Mouse (Mus musculus) limb, embryonic 14.5 days (tissue): ENCODE data around the gene Fzd1. TPM values are rescaled to one million over a fixed set of nuclear protein-coding genes. Genes with fewer than 3 reads are reported as not detected.

Source experiments
- ATAC-seq: fragments of 200-750 bp; cut with Nextera tagmentation; 2 replicates; pipeline ENCODE4 v1.8.0; 2017; ENCODE audit warnings: low read depth, moderate number of reproducible peaks, moderate TSS enrichment; ENCODE audit not compliant: low FRiP score
- DNase-seq: peaks from one replicate; pipeline ENCODE4 v3.0.0-alpha.2; 2015; ENCODE audit warnings: low spot score
- H3K27ac ChIP-seq: fragments of 300-500 bp; sonication (generic); replicated peaks from 2 replicates; pipeline ENCODE4 v1.5.1; 2014; ENCODE audit warnings: low read depth, mild to moderate bottlenecking, low read length, moderate library complexity, mixed read lengths
- H3K27me3 ChIP-seq: fragments of 300-500 bp; sonication (generic); 2 replicates; pipeline ENCODE4 v1.6.1; 2014; ENCODE audit warnings: low read length, mixed read lengths; ENCODE audit not compliant: control insufficient read depth, insufficient read depth
- H3K36me3 ChIP-seq: fragments of 300-500 bp; sonication (generic); 2 replicates; pipeline ENCODE4 v1.6.1; 2014; ENCODE audit warnings: mild to moderate bottlenecking, low read length, moderate library complexity, mixed read lengths; ENCODE audit not compliant: control insufficient read depth, insufficient read depth
- H3K4me1 ChIP-seq: fragments of 300-500 bp; sonication (generic); 2 replicates; pipeline ENCODE4 v1.6.1; 2014; ENCODE audit warnings: antibody characterized with exemption, low read length, mixed read lengths; ENCODE audit not compliant: control insufficient read depth, insufficient read depth
- H3K4me2 ChIP-seq: fragments of 300-500 bp; sonication (generic); replicated peaks from 2 replicates; pipeline ENCODE4 v1.6.1; 2014; ENCODE audit warnings: low read depth, mild to moderate bottlenecking, low read length, moderate library complexity; ENCODE audit not compliant: severe bottlenecking
- H3K4me3 ChIP-seq: fragments of 300-500 bp; sonication (generic); replicated peaks from 2 replicates; pipeline ENCODE4 v1.5.1; 2014; ENCODE audit warnings: low read length
- H3K9ac ChIP-seq: fragments of 300-500 bp; sonication (generic); 2 replicates; pipeline ENCODE4 v1.6.1; 2014; ENCODE audit warnings: mild to moderate bottlenecking, low read depth, low read length, moderate library complexity; ENCODE audit not compliant: severe bottlenecking
- H3K9me3 ChIP-seq: fragments of 300-500 bp; sonication (generic); 2 replicates; pipeline ENCODE4 v1.6.1; 2016; ENCODE audit warnings: low read length; ENCODE audit not compliant: control insufficient read depth
- POLR2A ChIP-seq: fragments of 200-500 bp; IDR thresholded peaks from 2 replicates; pipeline ENCODE4 v1.8.0; 2012; ENCODE audit warnings: inconsistent platforms, mild to moderate bottlenecking, moderate library complexity, borderline replicate concordance; ENCODE audit not compliant: insufficient read depth, insufficient read length; ENCODE audit errors: extremely low read depth
- WGBS: fragments of 180-500 bp; shearing (Covaris S2); extraction: QIAGEN DNeasy Blood & Tissue Kit; methylation state at CpG from one replicate; pipeline ENCODE4 v1.1.7; 2014; 5-methylcytosine and 5-hydroxymethylcytosine counted together
- polyA plus RNA-seq, 2 experiments: library from polyadenylated mRNA; depleted of rRNA in 1 of 2; stranded (reverse) in 1 of 2; unstranded in 1 of 2; fragments of >200 nt; fragmentation: Nextera tagmentation in 1 of 2; extraction: Ambion mirVana in 1 of 2; gene quantifications; 2 replicates each; pipeline versions ENCODE4 v1.2.1 to v1.2.3; 2012 to 2014

Fzd1 gene
- polyA plus RNA-seq, 2 experiments, result 24.5 to 39.5 TPM

DNA sequence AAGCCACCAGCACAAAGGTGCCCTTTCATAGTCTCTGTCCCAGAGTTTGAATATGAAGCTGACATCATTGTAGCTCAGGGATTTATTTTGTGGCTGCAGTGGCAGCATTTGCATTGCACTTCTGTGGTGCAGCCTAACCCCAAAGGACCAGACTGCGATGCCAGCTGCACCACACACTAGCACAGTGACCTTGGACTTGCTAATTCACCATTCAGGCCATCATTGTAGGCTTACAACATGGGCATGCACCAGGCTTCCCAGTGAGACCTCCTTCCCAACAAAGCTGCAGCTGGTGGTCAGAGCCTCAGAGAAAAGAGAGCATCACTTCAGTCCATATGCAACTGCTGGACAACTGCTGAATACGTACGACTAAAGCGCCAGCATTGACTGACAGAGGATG is 32.4 kb upstream of the Fzd1 start:
- 91% methylated on average over 4 of the region's 4 CpGs for WGBS
- DNase-seq (no peak), ATAC-seq (no peak)
- no peaks in the 10 kb centered on the region for H3K9me3 ChIP-seq
- no peak overlapping the region for H3K9ac ChIP-seq
- no peaks in the 10 kb centered on the region for H3K4me1 ChIP-seq
- H3K4me2 ChIP-seq, result no peak overlapping the region
- no peak overlapping the region for H3K4me3 ChIP-seq
- H3K27ac ChIP-seq, result no peak overlapping the region
- TF ChIP-seq POLR2A, result no peak
- no peaks in the 10 kb centered on the region for H3K27me3 ChIP-seq
- H3K36me3 ChIP-seq, result no peaks in the 10 kb centered on the region

- Histone ChIP-seq H3K9ac (no peak overlapping the region), H3K9me3 (no peaks in the 10 kb centered on the region), H3K36me3 (no peaks in the 10 kb centered on the region), H3K4me2 (no peak overlapping the region), H3K27me3 (no peaks in the 10 kb centered on the region), H3K4me3 (no peak overlapping the region), H3K4me1 (no peaks in the 10 kb centered on the region), H3K27ac (no peak overlapping the region)
- TF ChIP-seq POLR2A, result no peak
- 63% methylated on average over 3 of the region's 3 CpGs for WGBS
- ATAC-seq (no peak), DNase-seq (no peak)
Measured at GRCm38 (mm10) chr5:4788484-4788883, 30.6 kb upstream of the Fzd1 start.

GRCm38 (mm10) chr5:4786816-4787215 is 29.0 kb upstream of the Fzd1 start:
- WGBS, result 76% methylated on average over 3 of the region's 3 CpGs
- Histone ChIP-seq H3K9ac (no peak overlapping the region), H3K4me3 (no peak overlapping the region), H3K27ac (no peak overlapping the region), H3K27me3 (no peaks in the 10 kb centered on the region), H3K36me3 (no peaks in the 10 kb centered on the region), H3K9me3 (no peaks in the 10 kb centered on the region), H3K4me1 (no peaks in the 10 kb centered on the region), H3K4me2 (no peak overlapping the region)
- DNase-seq, result no peak
- no peak for TF ChIP-seq POLR2A
- ATAC-seq, result no peak

DNA sequence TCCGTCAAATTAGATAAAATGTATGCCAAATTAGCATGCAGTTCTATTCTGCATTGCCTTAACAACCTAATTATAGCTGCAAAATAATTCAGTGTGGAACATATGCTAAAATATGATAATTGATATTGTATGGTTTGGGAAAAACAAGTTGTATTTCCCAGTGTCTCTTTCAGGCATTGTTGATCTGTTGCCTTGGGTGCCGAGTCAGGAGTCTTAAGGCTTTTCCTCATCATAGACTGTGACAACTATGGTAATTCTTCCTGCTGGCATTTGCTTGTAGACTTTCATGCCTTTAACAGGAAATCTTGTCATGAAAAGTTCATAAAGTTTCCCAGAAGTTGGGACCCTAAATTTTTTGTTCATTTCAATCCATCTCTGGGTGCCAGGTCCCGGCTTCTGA is 20.4 kb upstream of the Fzd1 start:
- WGBS, result 92% methylated on average over 3 of the region's 3 CpGs
- no peak for TF ChIP-seq POLR2A
- Histone ChIP-seq H3K4me1 (no peaks in the 10 kb centered on the region), H3K27ac (no peak overlapping the region), H3K27me3 (no peaks in the 10 kb centered on the region), H3K9ac (no peak overlapping the region), H3K9me3 (no peaks in the 10 kb centered on the region), H3K4me2 (no peak overlapping the region), H3K36me3 (no peaks in the 10 kb centered on the region), H3K4me3 (no peak overlapping the region)
- DNase-seq (no peak), ATAC-seq (no peak)

- Histone ChIP-seq H3K4me3 (no peak overlapping the region), H3K36me3 (no peaks in the 10 kb centered on the region), H3K9me3 (no peaks in the 10 kb centered on the region), H3K9ac (no peak overlapping the region), H3K27ac (no peak overlapping the region), H3K27me3 (no peaks in the 10 kb centered on the region), H3K4me2 (no peak overlapping the region), H3K4me1 (no peaks in the 10 kb centered on the region)
- no peak for ATAC-seq
- no peak for DNase-seq
- TF ChIP-seq POLR2A, result no peak
- WGBS, result 16% methylated on average over 2 of the region's 2 CpGs
Measured at GRCm38 (mm10) chr5:4776495-4776894, 18.7 kb upstream of the Fzd1 start.
